ENCODE assay signal across 26 mouse cellular contexts in genomic region chr5:125292951-125293350, GRCm38 (mm10). TPM values are rescaled to one million over a fixed set of nuclear protein-coding genes. Genes with fewer than 3 reads are reported as not detected.
A peak's percentile ranks its signal among the peaks of the same experiment; 100 is the strongest.
DNase-seq lines count a peak whose midpoint lies in the region; ATAC-seq and TF ChIP-seq lines count a peak whose summit lies in the region.
"Had no signal": no experiment of that assay in that cellular context is flagged by ENCODE, and none has a peak within 500 bp of the region (broad histone marks: within the 10 kb centered on the region; RNA-seq: fewer than 3 reads in every experiment).

No protein-coding gene starts in this region.

- WGBS in heart, embryonic 13.5 days, result 64% methylated on average over 7 of the region's 7 CpGs
- WGBS in bone marrow, adult 2 months, result 58% methylated on average over 7 of the region's 7 CpGs
- WGBS in embryonic facial prominence, embryonic 13.5 days, result 34% methylated on average over 7 of the region's 7 CpGs
- 64% methylated on average over 7 of the region's 7 CpGs for WGBS in stomach, postnatal 0 days
- WGBS in forebrain, embryonic 13.5 days, result 77% methylated on average over 7 of the region's 7 CpGs

- 0 out of 2 replicates have a peak, but pooled peaks have one; percentile 2 for TF ChIP-seq CTCF in bone marrow, adult 2 months (IDR thresholded peaks at IDR 0.05; ENCODE audit: control insufficient read depth, insufficient read depth, low read length)
- TF ChIP-seq CTCF in stomach, postnatal 0 days (IDR thresholded peaks at IDR 0.05; ENCODE audit: low read depth), result no peak

- H3K9me3 ChIP-seq in heart, embryonic 13.5 days, result peaks cover 7% of the 10 kb centered on the region; the same call in 1 of the 2 replicates
- H3K9me3 ChIP-seq in embryonic facial prominence, embryonic 13.5 days, result no peaks in the 10 kb centered on the region; the same call in 1 of the 2 replicates
- H3K9me3 ChIP-seq in stomach, postnatal 0 days (ENCODE audit: control insufficient read depth, low read length), result no peaks in the 10 kb centered on the region
- H3K9me3 ChIP-seq in forebrain, embryonic 13.5 days (replicated peaks), result no peaks in the 10 kb centered on the region
- H3K9me3 ChIP-seq: embryonic facial prominence, embryonic 12.5 days; forebrain, embryonic 15.5 days; heart, embryonic 15.5 days; hindbrain, embryonic 13.5 days; intestine, embryonic 15.5 days had no signal

- H3K4me2 ChIP-seq in heart, embryonic 13.5 days, result no peak overlapping the region
- H3K4me2 ChIP-seq in embryonic facial prominence, embryonic 13.5 days, result no peak overlapping the region
- no peak overlapping the region for H3K4me2 ChIP-seq in stomach, postnatal 0 days (replicated peaks; ENCODE audit: low read depth)
- no peak overlapping the region for H3K4me2 ChIP-seq in forebrain, embryonic 13.5 days
- H3K4me2 ChIP-seq: embryonic facial prominence, embryonic 12.5 days; forebrain, embryonic 15.5 days; heart, embryonic 11.5 days; heart, embryonic 15.5 days; hindbrain, embryonic 13.5 days; intestine, embryonic 15.5 days had no signal

- no peak for ATAC-seq in heart, embryonic 13.5 days (ENCODE audit: extremely low read depth, insufficient number of reproducible peaks, low FRiP score, low TSS enrichment)
- no peak for ATAC-seq in embryonic facial prominence, embryonic 13.5 days (ENCODE audit: insufficient number of reproducible peaks, insufficient read depth, low FRiP score, low TSS enrichment, low read depth)
- 0 out of 2 replicates have a peak, but pooled peaks have one; percentile 22 for ATAC-seq in stomach, postnatal 0 days (ENCODE audit: low FRiP score, low TSS enrichment)
- ATAC-seq in erythroblast, adult 5-6 weeks (replicated peaks; ENCODE audit: low FRiP score, poor library complexity, severe bottlenecking), result no peak
- ATAC-seq in forebrain, embryonic 13.5 days, result no peak
- ATAC-seq: forebrain, embryonic 15.5 days; hindbrain, embryonic 16.5 days; intestine, embryonic 15.5 days; Patski had no signal

- no peaks in the 10 kb centered on the region for H3K27me3 ChIP-seq in heart, embryonic 13.5 days (replicated peaks)
- H3K27me3 ChIP-seq in embryonic facial prominence, embryonic 13.5 days, result no peaks in the 10 kb centered on the region
- no peaks in the 10 kb centered on the region for H3K27me3 ChIP-seq in stomach, postnatal 0 days (ENCODE audit: control insufficient read depth, insufficient read depth, low read length)
- no peaks in the 10 kb centered on the region for H3K27me3 ChIP-seq in forebrain, embryonic 13.5 days
- H3K27me3 ChIP-seq: CH12.LX; embryonic facial prominence, embryonic 12.5 days; forebrain, embryonic 15.5 days; heart, embryonic 15.5 days; hindbrain, embryonic 13.5 days; Patski had no signal

- no peak overlapping the region for H3K27ac ChIP-seq in heart, embryonic 13.5 days (replicated peaks)
- no peak overlapping the region for H3K27ac ChIP-seq in bone marrow, adult 2 months (ENCODE audit: control insufficient read depth, insufficient read depth, low read depth, low read length, poor library complexity)
- no peak overlapping the region for H3K27ac ChIP-seq in embryonic facial prominence, embryonic 13.5 days
- no peak overlapping the region for H3K27ac ChIP-seq in stomach, postnatal 0 days (replicated peaks)
- no peak overlapping the region for H3K27ac ChIP-seq in forebrain, embryonic 13.5 days
- H3K27ac ChIP-seq: embryonic facial prominence, embryonic 12.5 days; forebrain, embryonic 15.5 days; heart, embryonic 15.5 days; hindbrain, embryonic 10.5 days; hindbrain, embryonic 13.5 days; intestine, embryonic 15.5 days had no signal

- H3K4me1 ChIP-seq in heart, embryonic 13.5 days, result no peaks in the 10 kb centered on the region
- H3K4me1 ChIP-seq in bone marrow, adult 2 months (ENCODE audit: control insufficient read depth, insufficient read depth, low read length), result peaks cover 3% of the 10 kb centered on the region
- H3K4me1 ChIP-seq in embryonic facial prominence, embryonic 13.5 days, result peaks cover 7% of the 10 kb centered on the region; the same call in 1 of the 2 replicates
- H3K4me1 ChIP-seq in stomach, postnatal 0 days (replicated peaks; ENCODE audit: control insufficient read depth, insufficient read depth), result no peaks in the 10 kb centered on the region
- H3K4me1 ChIP-seq in forebrain, embryonic 13.5 days, result no peaks in the 10 kb centered on the region
- H3K4me1 ChIP-seq: forebrain, embryonic 15.5 days; heart, embryonic 15.5 days; hindbrain, embryonic 13.5 days; intestine, embryonic 15.5 days had no signal

- TF ChIP-seq EP300 in stomach, postnatal 0 days (optimal IDR thresholded peaks at IDR 0.05), result no peak

- H3K9ac ChIP-seq in heart, embryonic 13.5 days, result 0 out of 2 replicates have a peak overlapping the region, but pooled peaks have one; percentile 28
- 0 out of 2 replicates have a peak overlapping the region, but pooled peaks have one; percentile 3 for H3K9ac ChIP-seq in embryonic facial prominence, embryonic 13.5 days
- H3K9ac ChIP-seq in stomach, postnatal 0 days (ENCODE audit: low read length), result no peak overlapping the region
- H3K9ac ChIP-seq in forebrain, embryonic 13.5 days, result no peak overlapping the region
- H3K9ac ChIP-seq: embryonic facial prominence, embryonic 12.5 days; forebrain, embryonic 15.5 days; heart, embryonic 15.5 days; hindbrain, embryonic 13.5 days; intestine, embryonic 15.5 days had no signal

- peaks cover 89% of the 10 kb centered on the region for H3K36me3 ChIP-seq in heart, embryonic 13.5 days
- H3K36me3 ChIP-seq in embryonic facial prominence, embryonic 13.5 days, result peaks cover 68% of the 10 kb centered on the region
- H3K36me3 ChIP-seq in stomach, postnatal 0 days (ENCODE audit: control insufficient read depth, insufficient read depth, low read length), result peaks cover 13% of the 10 kb centered on the region
- H3K36me3 ChIP-seq in forebrain, embryonic 13.5 days (ENCODE audit: poor library complexity, severe bottlenecking), result peaks cover 43% of the 10 kb centered on the region

- no peak for TF ChIP-seq POLR2A in bone marrow, adult 2 months (IDR thresholded peaks at IDR 0.05; ENCODE audit: borderline replicate concordance, control insufficient read depth, low read depth, low read length)

- DNase-seq in heart, adult 11 months, result no peak
- DNase-seq in stomach, postnatal 0 days (ENCODE audit: low spot score), result no peak
- DNase-seq: adrenal gland, adult 2 months; adrenal gland, postnatal 25 days; B cell, adult 2 months; cerebellum, adult 18-20 months; cerebellum, adult 9-10 months; cerebellum, postnatal 14 days; gastrocnemius, postnatal 25 days; heart, postnatal 10 days; heart, postnatal 36 days had no signal

- H3K4me3 ChIP-seq in heart, embryonic 13.5 days, result no peak overlapping the region
- H3K4me3 ChIP-seq in bone marrow, adult 2 months (replicated peaks; ENCODE audit: control insufficient read depth, low read depth, low read length), result no peak overlapping the region
- H3K4me3 ChIP-seq in embryonic facial prominence, embryonic 13.5 days, result no peak overlapping the region
- H3K4me3 ChIP-seq in stomach, postnatal 0 days (ENCODE audit: low read depth, low read length), result no peak overlapping the region
- no peak overlapping the region for H3K4me3 ChIP-seq in forebrain, embryonic 13.5 days
- H3K4me3 ChIP-seq: embryonic facial prominence, embryonic 12.5 days; forebrain, embryonic 15.5 days; heart, embryonic 15.5 days; hindbrain, embryonic 10.5 days; hindbrain, embryonic 13.5 days; intestine, embryonic 15.5 days had no signal

RNA-seq across cellular contexts. Expression of gene Scarb1, which starts 47.9 kb away (rescaled TPM):
- polyA plus RNA-seq in heart, embryonic 13.5 days (2015; fragmentation: Nextera tagmentation; extraction: Ambion mirVana), result 65.6 and 69.7 TPM in 2 replicates
- polyA plus RNA-seq in bone marrow, adult 2 months (2011; ENCODE audit: insufficient read depth, insufficient read length, low replicate concordance, missing spikeins), result 24.6 and 26.9 TPM in 2 replicates
- 53.9 and 55.6 TPM in 2 replicates for polyA plus RNA-seq in embryonic facial prominence, embryonic 13.5 days (2015; fragmentation: Nextera tagmentation; extraction: Ambion mirVana)
- 30.1 and 31.8 TPM in 2 replicates for polyA plus RNA-seq in stomach, postnatal 0 days (2015; fragmentation: Nextera tagmentation; extraction: Ambion mirVana)
- total RNA-seq in erythroblast, adult 5-6 weeks (2015; ENCODE audit: low replicate concordance), result 20.9 and 28.6 TPM in 2 replicates
- total RNA-seq in erythroblast, adult 5-6 weeks (2017; ENCODE audit: low replicate concordance), result 13.5 and 16.6 TPM in 2 replicates
- 26.4 and 29.8 TPM in 2 replicates for polyA plus RNA-seq in forebrain, embryonic 13.5 days (2015; fragmentation: Nextera tagmentation; extraction: Ambion mirVana)

Comparison
In these comparisons a context has a peak if more than half of its experiments do, and no peak if none do; other contexts are left out.
1. H3K9ac ChIP-seq: peak in heart, embryonic 13.5 days (single experiment) and embryonic facial prominence, embryonic 13.5 days (single experiment); none in stomach, postnatal 0 days (single experiment) and forebrain, embryonic 13.5 days (single experiment).